Mouse (Mus musculus) forebrain, embryonic 15.5 days (tissue): ENCODE data around the gene Rilp. TPM values are rescaled to one million over a fixed set of nuclear protein-coding genes. Genes with fewer than 3 reads are reported as not detected.

ENCODE experiments used
- ATAC-seq: fragments of 200-750 bp; cut with Nextera tagmentation; replicated peaks from 2 replicates; pipeline ENCODE4 v1.8.0; 2017; ENCODE audit warnings: mild to moderate bottlenecking, moderate TSS enrichment, moderate library complexity
- H3K27ac ChIP-seq: fragments of 300-500 bp; sonication (generic); replicated peaks from 2 replicates; pipeline ENCODE4 v1.5.1; 2015; ENCODE audit warnings: mild to moderate bottlenecking, inconsistent platforms
- H3K27me3 ChIP-seq: fragments of 300-500 bp; sonication (generic); 2 replicates; pipeline ENCODE4 v1.6.1; 2015; ENCODE audit warnings: inconsistent platforms
- H3K36me3 ChIP-seq: fragments of 300-500 bp; sonication (generic); 2 replicates; pipeline ENCODE4 v1.6.1; 2015; ENCODE audit warnings: mild to moderate bottlenecking, inconsistent platforms
- H3K4me1 ChIP-seq: fragments of 300-500 bp; sonication (generic); 2 replicates; pipeline ENCODE4 v1.6.1; 2015; ENCODE audit warnings: inconsistent platforms
- H3K4me2 ChIP-seq: fragments of 300-500 bp; sonication (generic); replicated peaks from 2 replicates; pipeline ENCODE4 v1.6.1; 2015; ENCODE audit warnings: mild to moderate bottlenecking, inconsistent platforms
- H3K4me3 ChIP-seq: fragments of 300-500 bp; sonication (generic); 2 replicates; pipeline ENCODE4 v1.5.1; 2015; ENCODE audit warnings: mild to moderate bottlenecking, inconsistent platforms
- H3K9ac ChIP-seq: fragments of 300-500 bp; sonication (generic); replicated peaks from 2 replicates; pipeline ENCODE4 v1.6.1; 2015; ENCODE audit warnings: mild to moderate bottlenecking, inconsistent platforms
- H3K9me3 ChIP-seq: fragments of 300-500 bp; sonication (generic); 2 replicates; pipeline ENCODE4 v1.6.1; 2016; ENCODE audit warnings: inconsistent platforms
- WGBS: fragments of 180-500 bp; shearing (Covaris S2); methylation state at CpG from one replicate; pipeline ENCODE4 v1.1.7; 2015; ENCODE audit warnings: mixed read lengths; 5-methylcytosine and 5-hydroxymethylcytosine counted together
- polyA plus RNA-seq: library from polyadenylated mRNA; unstranded; fragments of >200 nt; fragmentation: Nextera tagmentation; extraction: Ambion mirVana; gene quantifications from 2 replicates; pipeline ENCODE4 v1.2.1, GENCODE M21; 2015

Rilp gene
- polyA plus RNA-seq, 1 experiment from 2014 or later: 0.71 TPM

DNA sequence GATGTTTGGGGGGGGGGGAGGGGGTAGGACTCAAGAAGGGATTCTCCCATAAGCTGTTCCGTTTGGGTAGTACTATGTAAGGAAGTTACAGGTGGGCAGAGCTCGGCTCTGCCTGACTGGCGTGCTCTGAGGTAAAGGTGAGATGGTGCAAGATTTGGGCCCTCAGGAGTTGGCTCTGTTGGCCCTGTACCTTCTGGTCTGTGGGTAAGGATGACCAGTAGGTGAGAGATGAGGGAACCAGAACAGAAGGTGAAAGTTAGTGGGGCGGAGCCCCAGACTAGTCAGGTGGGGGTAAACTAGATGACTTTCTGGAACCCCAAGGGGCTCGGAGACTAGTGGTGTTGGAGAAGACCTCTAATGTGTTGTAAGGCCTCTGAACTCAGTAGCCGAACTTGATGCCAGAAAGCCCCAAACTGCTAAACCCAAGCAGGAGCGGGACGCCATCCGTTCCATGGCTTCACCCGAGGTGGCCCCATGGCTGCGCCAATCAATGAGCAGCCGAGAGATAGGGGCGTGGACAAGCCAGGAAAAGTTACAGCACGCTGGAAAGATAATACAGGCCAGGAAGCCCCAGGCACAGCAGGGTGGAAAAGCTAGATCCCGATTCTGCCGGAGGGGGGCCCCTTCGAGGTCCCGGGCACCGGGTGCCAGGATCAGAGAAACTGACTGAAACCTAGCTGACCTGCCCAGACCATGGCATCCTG is 42.2 kb upstream of the Rilp start:
- 18% methylated on average over 19 of the region's 19 CpGs for WGBS
- H3K9me3 ChIP-seq: no peaks in the 10 kb centered on the region
- no peak overlapping the region for H3K9ac ChIP-seq
- H3K27me3 ChIP-seq: no peaks in the 10 kb centered on the region
- no peak for ATAC-seq
- no peak overlapping the region for H3K27ac ChIP-seq
- peaks cover 10% of the 10 kb centered on the region for H3K4me1 ChIP-seq
- peak overlapping the region; percentile 14; the same call in 1 of the 2 replicates for H3K4me3 ChIP-seq
- peaks cover 8% of the 10 kb centered on the region; the same call in 1 of the 2 replicates for H3K36me3 ChIP-seq
- peak overlapping the region; percentile 41 for H3K4me2 ChIP-seq

DNA sequence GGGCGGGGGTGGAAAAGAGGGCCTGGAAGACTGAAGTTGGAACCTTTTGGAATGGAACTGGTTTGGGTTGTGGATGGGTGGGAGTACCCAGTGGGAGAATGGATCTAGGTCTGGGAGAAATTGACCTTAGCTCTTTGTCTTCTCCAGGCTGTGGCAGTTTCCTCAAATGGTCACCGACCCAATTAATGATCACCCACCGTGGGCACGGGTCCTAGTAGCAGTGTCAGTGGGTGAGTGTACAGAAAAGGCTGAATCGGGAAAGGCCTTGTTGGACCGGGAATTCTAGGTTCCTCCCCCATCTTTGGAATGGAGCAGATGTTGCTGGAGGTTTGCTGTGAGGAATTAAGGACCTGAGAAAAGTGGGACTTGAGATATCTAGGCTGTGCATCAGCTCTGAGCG is 41.5 kb upstream of the Rilp start:
- Histone ChIP-seq H3K4me2 (peak overlapping the region; percentile 41), H3K9ac (no peak overlapping the region), H3K4me3 (peak overlapping the region; percentile 14; the same call in 1 of the 2 replicates), H3K9me3 (no peaks in the 10 kb centered on the region), H3K27me3 (no peaks in the 10 kb centered on the region), H3K27ac (no peak overlapping the region), H3K36me3 (peaks cover 8% of the 10 kb centered on the region; the same call in 1 of the 2 replicates), H3K4me1 (0 out of 2 replicates have a peak, but pooled peaks cover 5% of the 10 kb centered on the region)
- ATAC-seq: no peak
- WGBS: 67% methylated on average over 7 of the region's 7 CpGs

DNA sequence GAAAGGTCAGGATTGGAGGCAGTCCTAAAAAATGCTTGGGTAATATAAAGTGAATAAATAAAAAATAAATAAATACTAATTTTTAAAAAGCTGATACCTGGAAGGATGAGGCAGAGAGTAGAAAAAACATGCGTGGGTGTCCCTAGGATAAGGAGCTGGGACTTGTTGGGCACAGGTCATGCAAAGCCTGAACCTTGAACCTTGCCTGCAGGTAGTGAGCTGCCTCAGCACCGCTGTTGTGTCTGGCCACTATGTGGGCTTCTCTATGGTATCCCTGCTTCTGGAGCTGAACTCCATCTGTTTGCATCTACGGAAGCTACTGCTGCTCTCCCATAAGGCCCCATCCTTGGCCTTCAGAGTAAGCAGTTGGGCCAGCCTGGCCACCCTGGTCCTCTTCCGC is 40.6 kb upstream of the Rilp start:
- no peak overlapping the region for H3K9ac ChIP-seq
- H3K36me3 ChIP-seq: peaks cover 8% of the 10 kb centered on the region; the same call in 1 of the 2 replicates
- no peak overlapping the region for H3K27ac ChIP-seq
- 0 out of 2 replicates have a peak, but pooled peaks cover 5% of the 10 kb centered on the region for H3K4me1 ChIP-seq
- no peak for ATAC-seq
- no peaks in the 10 kb centered on the region for H3K9me3 ChIP-seq
- H3K4me3 ChIP-seq: no peak overlapping the region
- 95% methylated on average over 4 of the region's 4 CpGs for WGBS
- no peak overlapping the region for H3K4me2 ChIP-seq
- no peaks in the 10 kb centered on the region for H3K27me3 ChIP-seq

DNA sequence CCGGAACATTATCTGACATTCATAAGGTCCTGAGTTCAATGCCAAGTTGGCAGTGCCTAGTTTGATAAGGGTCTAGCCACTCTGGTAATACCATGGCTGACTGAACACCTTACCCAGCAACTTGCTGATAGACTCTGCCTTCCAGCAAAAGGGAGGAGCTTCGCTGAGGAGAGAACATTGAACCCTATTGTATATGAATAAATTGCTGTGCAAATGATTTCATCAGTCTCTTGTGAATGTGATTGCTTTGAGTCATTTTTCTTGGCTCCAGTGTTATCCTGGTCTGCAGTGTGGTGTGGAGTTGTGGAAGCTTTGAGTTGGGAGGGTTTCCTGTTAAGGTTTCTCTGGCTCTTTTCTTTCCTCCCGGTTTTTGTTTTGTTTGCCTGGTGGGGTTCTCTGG is 39.2 kb upstream of the Rilp start:
- 89% methylated on average over 3 of the region's 3 CpGs for WGBS
- Histone ChIP-seq H3K36me3 (peaks cover 3% of the 10 kb centered on the region; the same call in 1 of the 2 replicates), H3K4me2 (no peak overlapping the region), H3K9ac (no peak overlapping the region), H3K9me3 (no peaks in the 10 kb centered on the region), H3K27me3 (no peaks in the 10 kb centered on the region), H3K4me1 (0 out of 2 replicates have a peak, but pooled peaks cover 5% of the 10 kb centered on the region), H3K4me3 (no peak overlapping the region), H3K27ac (no peak overlapping the region)
- ATAC-seq: no peak

DNA sequence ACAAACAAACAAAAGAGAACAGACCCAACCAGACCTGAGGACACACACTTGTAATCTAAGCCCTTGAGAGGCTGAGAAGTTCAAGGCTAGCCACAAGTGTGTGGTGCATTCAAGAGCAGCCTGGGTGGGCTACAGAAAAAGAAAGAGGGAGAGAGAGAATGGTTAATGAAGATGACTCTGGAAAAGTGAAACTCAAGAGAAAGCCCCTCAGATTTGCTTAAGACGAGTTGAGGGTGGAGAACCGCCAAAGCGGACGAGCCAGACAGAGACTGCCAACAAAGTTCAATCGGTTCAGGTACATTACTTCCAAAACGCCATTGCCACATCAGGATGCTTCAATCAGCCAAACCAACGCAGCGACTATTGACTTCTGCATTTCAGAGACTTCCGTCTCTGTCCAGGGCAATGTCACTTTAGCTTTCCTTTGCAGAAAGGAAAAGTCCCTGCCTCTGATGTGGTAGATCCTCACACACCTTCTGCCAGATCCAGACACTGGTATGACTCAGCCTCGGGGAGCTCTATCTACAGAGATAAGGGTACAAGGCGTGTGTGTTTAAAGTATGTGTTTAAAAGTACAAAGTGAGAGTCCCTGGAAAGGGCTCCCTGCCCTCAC is 37.3 kb upstream of the Rilp start:
- 83% methylated on average over 11 of the region's 11 CpGs for WGBS
- ATAC-seq: no peak
- no peak overlapping the region for H3K9ac ChIP-seq

DNA sequence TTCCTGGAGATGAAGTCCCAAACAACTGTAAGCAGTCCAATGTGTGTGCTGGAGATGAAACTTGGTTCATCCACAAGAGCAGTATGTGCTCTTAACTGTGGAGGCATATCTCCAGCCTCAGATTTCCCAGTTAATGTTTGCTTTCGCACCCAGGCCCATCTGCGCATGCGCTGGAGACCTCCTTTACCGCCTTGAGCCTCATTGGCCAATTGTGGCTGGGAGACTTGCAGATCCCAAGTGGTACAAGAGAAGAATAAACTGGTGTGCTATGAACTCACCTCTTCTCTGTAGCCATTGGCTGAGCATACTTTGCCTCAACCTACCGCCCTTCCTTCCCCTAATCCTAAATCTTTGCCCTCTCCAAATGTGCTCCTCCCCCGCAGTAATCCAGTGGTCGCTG is 36.5 kb upstream of the Rilp start:
- Histone ChIP-seq H3K4me3 (no peak overlapping the region), H3K36me3 (no peaks in the 10 kb centered on the region), H3K9ac (no peak overlapping the region), H3K27ac (no peak overlapping the region), H3K27me3 (no peaks in the 10 kb centered on the region), H3K4me2 (no peak overlapping the region), H3K9me3 (no peaks in the 10 kb centered on the region), H3K4me1 (no peaks in the 10 kb centered on the region)
- 61% methylated on average over 7 of the region's 7 CpGs for WGBS
- no peak for ATAC-seq

More for the DNA sequence above, 37.3 kb upstream of the Rilp start:
- Histone ChIP-seq H3K4me1 (0 out of 2 replicates have a peak, but pooled peaks cover 5% of the 10 kb centered on the region), H3K36me3 (no peaks in the 10 kb centered on the region), H3K9me3 (no peaks in the 10 kb centered on the region), H3K27ac (no peak overlapping the region), H3K27me3 (no peaks in the 10 kb centered on the region), H3K4me3 (no peak overlapping the region), H3K4me2 (no peak overlapping the region)

DNA sequence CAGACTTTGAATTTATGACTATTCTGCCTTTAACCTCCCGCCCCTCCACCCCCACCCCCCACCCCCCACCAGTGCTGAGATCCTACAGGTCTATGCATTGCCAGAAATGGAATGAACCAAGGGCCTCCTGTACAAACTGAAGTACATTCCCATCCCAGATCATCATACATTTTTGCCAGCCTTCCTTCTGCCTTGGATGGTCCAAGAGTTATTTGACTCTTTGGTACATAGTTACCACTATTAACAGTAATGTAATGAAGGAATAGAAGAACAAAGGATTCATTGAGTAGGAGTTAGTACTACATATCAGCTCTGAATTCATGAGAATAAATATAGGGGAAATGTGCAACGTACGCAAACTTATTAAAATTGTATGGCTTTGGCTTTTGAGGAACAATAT is 23.7 kb upstream of the Rilp start:
- Histone ChIP-seq H3K4me2 (peak overlapping the region; percentile 33), H3K27me3 (no peaks in the 10 kb centered on the region; the same call in 1 of the 2 replicates), H3K27ac (peak overlapping the region; percentile 64), H3K4me1 (peaks cover 18% of the 10 kb centered on the region), H3K9me3 (no peaks in the 10 kb centered on the region), H3K36me3 (peaks cover 22% of the 10 kb centered on the region), H3K9ac (no peak overlapping the region), H3K4me3 (peak overlapping the region; percentile 99)
- peak; percentile 51 for ATAC-seq
- 21% methylated on average over 3 of the region's 3 CpGs for WGBS

DNA sequence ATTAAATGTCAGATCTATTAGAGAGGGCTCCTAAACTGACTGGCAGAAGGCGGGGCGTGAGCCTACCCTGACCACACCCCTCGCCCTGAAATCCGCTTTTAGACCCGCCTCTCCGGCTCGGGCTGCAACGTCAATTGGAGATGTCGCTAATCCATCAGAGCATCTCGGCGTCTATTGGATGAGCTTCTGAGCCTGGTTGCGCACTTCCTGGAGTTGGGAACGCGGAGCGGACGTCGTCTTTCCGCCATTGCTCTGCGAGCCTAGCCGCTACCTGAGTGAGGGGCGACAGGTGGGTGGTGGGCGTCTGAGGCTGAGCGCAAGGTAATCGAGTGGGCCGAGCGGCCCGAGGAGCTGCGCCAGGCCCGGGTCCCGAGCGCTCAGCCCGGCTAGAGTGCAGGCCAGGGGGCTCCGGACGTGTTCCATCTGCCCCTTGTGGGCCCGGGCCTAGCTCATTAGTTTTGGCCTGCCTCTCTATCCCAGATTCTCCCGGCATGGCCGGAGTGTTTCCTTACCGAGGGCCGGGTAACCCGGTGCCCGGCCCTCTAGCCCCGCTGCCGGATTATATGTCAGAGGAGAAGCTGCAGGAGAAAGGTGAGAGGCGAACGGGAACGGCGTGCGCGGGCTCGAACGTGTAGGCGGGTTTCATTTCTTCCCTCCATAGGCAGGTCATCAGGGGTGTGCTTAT is 23.2 kb upstream of the Rilp start, which contains the start of gene Prpf8:
Gene Prpf8, plus strand, starts transcription at position 216 of the 685 bp plus-strand sequence.
- Histone ChIP-seq H3K9me3 (no peaks in the 10 kb centered on the region), H3K27ac (peak within 1 kb of the TSS; percentile 64), H3K27me3 (no peaks in the 10 kb centered on the region; the same call in 1 of the 2 replicates), H3K9ac (peak within 1 kb of the TSS; percentile 77), H3K4me2 (peak within 1 kb of the TSS; percentile 96), H3K36me3 (peaks cover 28% of the 10 kb centered on the region), H3K4me1 (peaks cover 18% of the 10 kb centered on the region), H3K4me3 (peak within 1 kb of the TSS; percentile 99)
- under 1% methylated on average over 52 of the region's 52 CpGs for WGBS
- ATAC-seq: peak; percentile 100

DNA sequence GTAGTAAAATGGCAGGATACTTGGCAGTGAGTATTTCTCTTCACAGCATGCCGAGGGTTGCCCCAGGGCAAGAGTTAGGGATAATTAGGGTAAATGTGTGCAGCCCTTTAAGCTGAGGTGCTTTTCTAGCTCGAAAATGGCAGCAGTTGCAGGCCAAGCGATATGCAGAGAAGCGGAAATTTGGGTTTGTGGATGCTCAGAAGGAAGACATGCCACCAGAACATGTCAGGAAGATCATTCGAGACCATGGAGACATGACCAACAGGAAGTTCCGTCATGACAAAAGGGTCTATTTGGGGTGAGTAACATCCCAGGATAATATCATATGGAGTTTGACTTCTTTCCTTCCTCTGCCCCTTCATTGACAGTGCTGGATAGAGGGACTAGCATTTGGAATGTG is 22.4 kb upstream of the Rilp start:
- Histone ChIP-seq H3K36me3 (peaks cover 35% of the 10 kb centered on the region), H3K27ac (no peak overlapping the region), H3K9me3 (no peaks in the 10 kb centered on the region), H3K4me3 (peak overlapping the region; percentile 99), H3K4me1 (peaks cover 18% of the 10 kb centered on the region), H3K27me3 (no peaks in the 10 kb centered on the region; the same call in 1 of the 2 replicates), H3K4me2 (peak overlapping the region; percentile 96), H3K9ac (peak overlapping the region; percentile 77)
- no peak for ATAC-seq
- 42% methylated on average over 6 of the region's 6 CpGs for WGBS

DNA sequence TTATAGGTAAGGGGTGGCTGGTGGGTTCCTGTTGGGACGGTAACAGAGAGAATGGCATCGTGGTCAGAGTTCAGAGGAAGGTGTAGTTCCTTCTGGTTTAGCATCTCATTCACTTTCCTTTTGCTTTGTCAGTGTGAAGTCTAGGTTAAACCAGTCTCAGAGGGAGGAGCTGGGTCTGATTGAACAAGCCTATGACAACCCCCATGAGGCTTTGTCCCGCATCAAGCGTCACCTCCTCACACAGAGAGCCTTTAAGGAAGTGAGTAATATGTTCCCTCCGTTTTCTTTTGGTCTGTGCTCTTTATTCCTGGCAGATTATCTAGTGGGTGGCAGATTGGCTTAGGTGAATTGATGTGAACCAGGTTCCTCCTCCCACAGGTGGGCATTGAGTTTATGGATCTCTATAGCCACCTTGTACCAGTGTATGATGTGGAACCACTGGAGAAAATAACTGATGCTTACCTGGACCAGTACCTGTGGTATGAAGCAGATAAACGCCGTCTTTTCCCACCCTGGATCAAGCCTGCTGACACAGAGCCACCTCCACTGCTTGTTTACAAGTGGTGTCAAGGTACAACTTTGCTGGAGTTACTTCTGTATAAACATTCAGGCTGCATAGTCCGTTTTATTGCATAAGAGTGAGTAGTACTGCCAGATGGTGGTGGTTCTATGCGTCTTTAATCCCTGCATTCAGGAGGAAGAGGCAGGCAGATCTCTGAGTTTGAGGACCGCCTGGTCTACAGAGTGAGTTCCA is 15.4 kb upstream of the Rilp start:
- Histone ChIP-seq H3K4me2 (no peak overlapping the region), H3K4me1 (no peaks in the 10 kb centered on the region), H3K4me3 (no peak overlapping the region), H3K9ac (no peak overlapping the region), H3K27me3 (no peaks in the 10 kb centered on the region), H3K27ac (no peak overlapping the region), H3K36me3 (peaks cover 100% of the 10 kb centered on the region), H3K9me3 (no peaks in the 10 kb centered on the region)
- WGBS: 95% methylated on average over 10 of the region's 10 CpGs
- ATAC-seq: no peak

DNA sequence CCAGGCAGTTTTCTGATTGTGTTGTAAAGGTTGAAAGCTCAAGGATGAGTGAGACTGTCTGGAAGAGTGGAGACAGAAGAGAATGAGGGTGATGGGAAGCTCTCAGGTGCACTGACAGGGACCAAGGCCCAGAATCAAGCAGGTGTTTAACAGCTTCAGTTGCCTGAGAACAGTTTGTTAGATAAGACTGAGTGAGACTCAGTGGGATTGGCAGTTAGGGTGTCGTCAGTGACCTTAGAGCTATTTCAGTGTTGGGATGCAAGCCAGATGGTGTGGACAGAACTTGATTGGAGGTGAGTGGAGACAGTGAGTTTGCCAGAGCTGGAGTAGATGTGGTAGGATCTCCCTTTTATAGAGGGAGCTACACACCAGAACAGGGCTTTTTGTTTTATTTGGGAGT is 11.8 kb upstream of the Rilp start:
- H3K9me3 ChIP-seq: no peaks in the 10 kb centered on the region
- H3K27me3 ChIP-seq: no peaks in the 10 kb centered on the region
- peaks cover 100% of the 10 kb centered on the region for H3K36me3 ChIP-seq
- no peak overlapping the region for H3K9ac ChIP-seq
- no peak overlapping the region for H3K4me2 ChIP-seq
- ATAC-seq: no peak
- H3K27ac ChIP-seq: no peak overlapping the region
- no peak overlapping the region for H3K4me3 ChIP-seq
- no peaks in the 10 kb centered on the region for H3K4me1 ChIP-seq
- WGBS: 91% methylated on average over 1 of the region's 1 CpGs
